Mouse (Mus musculus): ENCODE measurements around the gene Apc2. TPM values are rescaled to one million over a fixed set of nuclear protein-coding genes. Genes with fewer than 3 reads are reported as not detected.

Gene Apc2
- polyA plus RNA-seq, 1 experiment from 2014 or later, result 18.3 TPM

DNA sequence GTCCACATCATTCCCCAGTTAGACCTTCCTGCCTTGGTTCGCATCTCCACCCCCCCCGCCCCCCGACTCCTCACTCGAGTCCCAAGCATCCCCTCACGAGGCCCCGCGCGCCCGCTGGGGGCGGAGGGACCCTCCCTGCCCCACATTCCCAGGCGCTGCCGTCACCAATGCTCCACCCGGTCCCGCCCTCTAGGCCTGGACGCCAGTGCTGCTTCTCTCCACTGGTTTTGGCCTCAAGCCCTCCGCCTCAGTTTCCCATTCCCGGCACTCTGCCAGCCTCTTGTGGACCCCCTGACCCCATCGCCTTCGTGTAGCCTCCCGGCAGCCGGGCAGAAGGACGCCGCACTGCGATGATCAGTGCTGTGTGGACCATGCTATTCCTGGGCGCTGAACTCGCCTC is 53.2 kb downstream of the Apc2 start:
- H3K4me3 ChIP-seq, result peak overlapping the region; percentile 22
- H3K4me2 ChIP-seq (replicated peaks), result peak overlapping the region; percentile 43
- peaks cover 98% of the 10 kb centered on the region for H3K27me3 ChIP-seq
- H3K27ac ChIP-seq, result no peak overlapping the region
- no peaks in the 10 kb centered on the region for H3K36me3 ChIP-seq
- H3K9ac ChIP-seq, result peak overlapping the region; percentile 19; the same call in 1 of the 2 replicates
- no peak for ATAC-seq (ENCODE audit: insufficient number of reproducible peaks, insufficient read depth, low FRiP score, low TSS enrichment)
- WGBS, result 17% methylated on average over 26 of the region's 26 CpGs
- peaks cover 20% of the 10 kb centered on the region for H3K4me1 ChIP-seq
- no peaks in the 10 kb centered on the region for H3K9me3 ChIP-seq

GRCm38 (mm10) chr10:80350292-80350691 is 54.5 kb downstream of the Apc2 start:
- Histone ChIP-seq H3K4me1 (peaks cover 16% of the 10 kb centered on the region), H3K4me3 (no peak overlapping the region), H3K27ac (no peak overlapping the region), H3K4me2 (replicated peaks) (no peak overlapping the region), H3K9ac (no peak overlapping the region), H3K9me3 (no peaks in the 10 kb centered on the region), H3K36me3 (no peaks in the 10 kb centered on the region), H3K27me3 (peaks cover 98% of the 10 kb centered on the region)
- WGBS, result 4% methylated on average over 7 of the region's 7 CpGs
- ATAC-seq (ENCODE audit: insufficient number of reproducible peaks, insufficient read depth, low FRiP score, low TSS enrichment), result peak; percentile 82

- H3K9me3 ChIP-seq, result no peaks in the 10 kb centered on the region
- peaks cover 100% of the 10 kb centered on the region for H3K27me3 ChIP-seq
- peaks cover 25% of the 10 kb centered on the region for H3K4me1 ChIP-seq
- H3K36me3 ChIP-seq, result no peaks in the 10 kb centered on the region
- no peak overlapping the region for H3K9ac ChIP-seq
- WGBS, result 21% methylated on average over 11 of the region's 11 CpGs
- H3K4me2 ChIP-seq (replicated peaks), result no peak overlapping the region
- no peak overlapping the region for H3K4me3 ChIP-seq
- ATAC-seq (ENCODE audit: insufficient number of reproducible peaks, insufficient read depth, low FRiP score, low TSS enrichment), result no peak
- no peak overlapping the region for H3K27ac ChIP-seq
These were observed 56.1 kb downstream of the Apc2 start for GRCm38 (mm10) chr10:80351896-80352295.

GRCm38 (mm10) chr10:80352727-80353126 is 57.0 kb downstream of the Apc2 start:
- ATAC-seq (ENCODE audit: insufficient number of reproducible peaks, insufficient read depth, low FRiP score, low TSS enrichment), result no peak
- Histone ChIP-seq H3K4me3 (no peak overlapping the region), H3K27ac (no peak overlapping the region), H3K36me3 (no peaks in the 10 kb centered on the region), H3K4me1 (peaks cover 28% of the 10 kb centered on the region), H3K9ac (no peak overlapping the region), H3K4me2 (replicated peaks) (no peak overlapping the region), H3K9me3 (no peaks in the 10 kb centered on the region), H3K27me3 (peaks cover 100% of the 10 kb centered on the region)
- 58% methylated on average over 8 of the region's 8 CpGs for WGBS

DNA sequence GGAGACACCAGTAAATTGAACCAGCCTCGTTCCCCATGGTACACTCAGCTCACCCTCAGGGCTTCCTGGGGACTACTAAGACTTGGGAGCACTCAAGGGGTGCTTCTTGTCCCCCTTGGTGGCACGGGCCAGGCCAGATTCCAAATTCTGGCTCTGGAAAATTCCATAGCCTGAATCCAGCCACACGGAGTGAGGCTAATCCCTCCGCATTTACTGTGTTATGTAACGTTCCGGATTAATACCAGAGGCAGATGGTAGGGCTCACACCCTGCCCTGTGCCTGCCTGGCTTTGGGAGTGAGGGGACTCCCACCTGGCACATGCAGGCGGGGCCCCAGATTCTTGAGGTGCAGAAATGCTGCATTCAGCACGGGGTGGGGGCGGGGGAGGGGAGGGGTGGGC is 59.7 kb downstream of the Apc2 start:
- WGBS, result 3% methylated on average over 9 of the region's 9 CpGs
- Histone ChIP-seq H3K27me3 (peaks cover 100% of the 10 kb centered on the region), H3K9me3 (no peaks in the 10 kb centered on the region), H3K4me3 (no peak overlapping the region), H3K36me3 (no peaks in the 10 kb centered on the region), H3K4me2 (replicated peaks) (no peak overlapping the region), H3K9ac (no peak overlapping the region), H3K27ac (no peak overlapping the region), H3K4me1 (peaks cover 18% of the 10 kb centered on the region; the same call in 1 of the 2 replicates)
- ATAC-seq (ENCODE audit: insufficient number of reproducible peaks, insufficient read depth, low FRiP score, low TSS enrichment), result no peak

DNA sequence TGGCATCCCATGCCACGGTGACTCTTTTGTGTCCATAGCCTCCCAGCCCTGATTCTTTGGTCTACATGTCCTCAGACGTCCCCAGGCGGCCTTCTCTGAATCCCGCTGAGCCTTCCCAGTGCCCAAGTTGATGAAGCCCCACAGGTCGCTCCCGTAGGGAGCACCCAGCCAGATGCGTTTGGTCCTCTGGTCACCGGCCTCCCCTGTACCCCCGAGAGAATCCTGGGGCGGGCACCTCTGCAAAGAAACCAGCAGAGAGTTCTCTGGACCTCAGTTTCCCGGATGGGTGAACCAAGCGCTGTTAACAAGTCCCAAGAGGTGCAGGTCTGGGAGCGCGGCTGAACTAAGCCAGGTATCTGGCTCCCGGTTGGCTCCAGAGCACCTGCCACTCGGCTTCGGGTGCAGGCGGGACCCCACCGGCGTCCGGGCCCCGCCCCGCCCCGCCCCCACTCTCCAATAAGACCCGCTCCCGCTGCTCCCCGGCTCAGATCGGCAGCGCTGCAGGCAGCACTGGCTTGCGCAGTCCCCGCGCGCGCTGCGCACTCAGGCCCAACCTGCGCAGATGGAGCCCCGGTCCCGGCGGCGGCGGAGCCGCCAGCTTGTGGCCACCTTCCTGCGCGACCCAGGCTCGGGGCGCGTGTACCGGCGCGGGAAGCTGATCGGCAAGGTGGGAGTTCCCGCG is 60.4 kb downstream of the Apc2 start, which contains the start of gene Plk5:
Plk5 (plus strand) TSS at position 459 of the 682 bp plus-strand sequence.
- Histone ChIP-seq H3K9me3 (no peaks in the 10 kb centered on the region), H3K4me2 (replicated peaks) (peak within 1 kb of the TSS; percentile 70), H3K4me1 (peaks cover 18% of the 10 kb centered on the region; the same call in 1 of the 2 replicates), H3K36me3 (no peaks in the 10 kb centered on the region), H3K4me3 (peak within 1 kb of the TSS; percentile 39), H3K27ac (no peak within 1 kb of the TSS), H3K9ac (peak within 1 kb of the TSS; percentile 40; the same call in 1 of the 2 replicates), H3K27me3 (peaks cover 97% of the 10 kb centered on the region)
- ATAC-seq (ENCODE audit: insufficient number of reproducible peaks, insufficient read depth, low FRiP score, low TSS enrichment), result no peak
- WGBS, result 2% methylated on average over 53 of the region's 53 CpGs

- Histone ChIP-seq H3K27ac (no peak overlapping the region), H3K4me1 (peaks cover 18% of the 10 kb centered on the region; the same call in 1 of the 2 replicates), H3K4me3 (peak overlapping the region; percentile 39), H3K9me3 (no peaks in the 10 kb centered on the region), H3K27me3 (peaks cover 93% of the 10 kb centered on the region), H3K9ac (peak overlapping the region; percentile 40; the same call in 1 of the 2 replicates), H3K4me2 (replicated peaks) (peak overlapping the region; percentile 70), H3K36me3 (no peaks in the 10 kb centered on the region)
- WGBS, result 2% methylated on average over 33 of the region's 34 CpGs
- no peak for ATAC-seq (ENCODE audit: insufficient number of reproducible peaks, insufficient read depth, low FRiP score, low TSS enrichment)
These were observed 61.0 kb downstream of the Apc2 start for GRCm38 (mm10) chr10:80356737-80357136.

GRCm38 (mm10) chr10:80357336-80357735 is 61.6 kb downstream of the Apc2 start:
- Histone ChIP-seq H3K4me3 (peak overlapping the region; percentile 39; the same call in 1 of the 2 replicates), H3K9ac (no peak overlapping the region), H3K36me3 (no peaks in the 10 kb centered on the region), H3K4me1 (peaks cover 18% of the 10 kb centered on the region; the same call in 1 of the 2 replicates), H3K4me2 (replicated peaks) (peak overlapping the region; percentile 36; the same call in 1 of the 2 replicates), H3K27me3 (peaks cover 87% of the 10 kb centered on the region), H3K9me3 (no peaks in the 10 kb centered on the region), H3K27ac (no peak overlapping the region)
- 31% methylated on average over 7 of the region's 7 CpGs for WGBS
- no peak for ATAC-seq (ENCODE audit: insufficient number of reproducible peaks, insufficient read depth, low FRiP score, low TSS enrichment)

- Histone ChIP-seq H3K27me3 (peaks cover 84% of the 10 kb centered on the region), H3K9ac (no peak overlapping the region), H3K4me3 (peak overlapping the region; percentile 10), H3K27ac (no peak overlapping the region), H3K9me3 (no peaks in the 10 kb centered on the region), H3K4me1 (peaks cover 18% of the 10 kb centered on the region; the same call in 1 of the 2 replicates), H3K4me2 (replicated peaks) (peak overlapping the region; percentile 36), H3K36me3 (no peaks in the 10 kb centered on the region)
- ATAC-seq (ENCODE audit: insufficient number of reproducible peaks, insufficient read depth, low FRiP score, low TSS enrichment), result peak; percentile 44; the same call in 1 of the 2 replicates
- 7% methylated on average over 31 of the region's 31 CpGs for WGBS
These were observed 62.3 kb downstream of the Apc2 start for GRCm38 (mm10) chr10:80357994-80358639.

DNA sequence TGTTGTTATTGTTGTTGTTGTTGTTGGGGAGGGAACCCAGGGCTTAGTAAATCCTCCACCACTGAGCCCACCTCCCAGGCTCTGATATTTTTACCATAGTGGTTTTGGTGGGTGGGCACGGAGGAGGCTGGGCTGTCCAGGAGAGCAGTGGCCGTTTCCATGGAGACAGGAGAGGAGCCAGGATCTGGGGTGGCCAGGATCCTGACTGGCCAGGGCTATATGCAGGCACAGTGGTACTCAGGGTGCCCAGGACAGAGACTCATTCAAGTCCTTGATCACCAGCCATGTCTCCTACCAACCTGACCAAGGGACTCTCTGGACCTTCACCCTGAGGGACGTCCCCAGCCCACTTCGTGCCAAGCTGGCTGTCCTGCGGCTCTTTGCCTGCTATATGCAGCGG is 68.0 kb downstream of the Apc2 start:
- no peaks in the 10 kb centered on the region for H3K9me3 ChIP-seq
- no peak overlapping the region for H3K4me2 ChIP-seq (replicated peaks)
- H3K27ac ChIP-seq, result no peak overlapping the region
- no peak for ATAC-seq (ENCODE audit: insufficient number of reproducible peaks, insufficient read depth, low FRiP score, low TSS enrichment)
- H3K27me3 ChIP-seq, result peaks cover 39% of the 10 kb centered on the region
- 0 out of 2 replicates have a peak, but pooled peaks cover 3% of the 10 kb centered on the region for H3K4me1 ChIP-seq
- H3K4me3 ChIP-seq, result no peak overlapping the region
- no peaks in the 10 kb centered on the region for H3K36me3 ChIP-seq
- no peak overlapping the region for H3K9ac ChIP-seq
- 45% methylated on average over 6 of the region's 6 CpGs for WGBS

- WGBS, result 66% methylated on average over 6 of the region's 6 CpGs
- Histone ChIP-seq H3K27ac (no peak overlapping the region), H3K9me3 (no peaks in the 10 kb centered on the region), H3K9ac (no peak overlapping the region), H3K36me3 (no peaks in the 10 kb centered on the region), H3K4me3 (no peak overlapping the region), H3K4me1 (0 out of 2 replicates have a peak, but pooled peaks cover 3% of the 10 kb centered on the region), H3K4me2 (replicated peaks) (no peak overlapping the region), H3K27me3 (peaks cover 20% of the 10 kb centered on the region)
- no peak for ATAC-seq (ENCODE audit: insufficient number of reproducible peaks, insufficient read depth, low FRiP score, low TSS enrichment)
These were observed 70.0 kb downstream of the Apc2 start for GRCm38 (mm10) chr10:80365736-80366135.
